Mouse (Mus musculus): Measurements from ENCODE around the gene Abhd2.
A peak's percentile ranks its signal among the peaks of the same experiment; 100 is the strongest.

The Abhd2 gene

DNA sequence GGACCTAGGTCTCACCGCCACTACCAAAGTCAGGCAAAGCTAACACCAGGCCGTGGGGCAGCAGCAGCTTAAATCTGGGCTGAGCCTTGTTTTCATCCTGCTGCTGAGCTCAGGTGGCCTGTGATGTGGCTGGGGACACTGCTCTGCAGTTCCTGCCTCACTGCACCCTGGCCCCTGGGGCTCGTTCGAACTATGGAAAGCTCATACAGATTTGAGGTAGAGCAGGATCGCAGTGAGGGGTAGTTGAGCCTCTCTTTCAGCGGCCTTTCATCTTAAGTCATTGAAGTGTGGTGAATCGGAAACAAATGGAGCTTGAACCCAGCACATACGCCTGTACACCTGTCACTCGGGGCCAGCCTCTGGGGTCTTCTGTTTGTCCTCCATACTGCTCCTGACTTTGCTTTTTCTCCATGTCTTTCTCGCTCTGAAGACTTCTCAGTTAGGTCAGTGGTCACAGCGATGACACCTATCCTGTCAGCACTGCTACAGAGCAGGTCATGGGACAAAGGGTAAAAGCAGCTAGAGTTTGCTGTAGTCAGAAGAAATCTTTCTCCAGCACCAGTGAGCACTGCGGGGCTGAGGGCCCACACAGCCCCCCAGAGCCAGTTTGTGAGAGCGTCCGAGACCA is 20.7 kb downstream of the Abhd2 start:
- DNase-seq (ENCODE audit: low read depth) = no peak

DNA sequence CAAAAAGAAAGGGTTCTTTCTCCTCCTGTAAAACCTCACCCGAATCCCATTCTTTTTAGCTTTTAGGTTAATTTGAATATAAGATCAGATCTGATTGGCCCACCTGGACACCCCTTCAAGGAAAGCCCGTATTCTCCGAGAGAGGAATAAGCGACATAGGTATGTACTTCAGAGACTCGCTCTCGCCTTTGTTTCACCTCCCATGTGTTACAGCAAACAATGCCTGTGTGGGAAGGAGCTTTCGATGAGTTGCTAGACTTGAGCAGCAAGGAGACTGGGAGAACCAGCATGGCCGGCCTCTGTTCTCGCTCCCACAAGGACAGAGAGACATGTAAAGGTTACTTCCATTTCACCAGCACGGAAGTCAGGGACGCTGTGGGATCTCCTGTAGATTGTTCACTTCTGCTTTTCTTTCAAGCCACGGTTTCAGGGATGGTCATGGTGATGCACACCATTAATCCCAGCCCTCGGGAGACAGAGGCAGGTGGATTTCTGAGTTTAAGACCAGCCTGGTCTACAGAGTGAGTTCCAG is 21.5 kb downstream of the Abhd2 start:
- DNase-seq (ENCODE audit: low read depth) = no peak

DNA sequence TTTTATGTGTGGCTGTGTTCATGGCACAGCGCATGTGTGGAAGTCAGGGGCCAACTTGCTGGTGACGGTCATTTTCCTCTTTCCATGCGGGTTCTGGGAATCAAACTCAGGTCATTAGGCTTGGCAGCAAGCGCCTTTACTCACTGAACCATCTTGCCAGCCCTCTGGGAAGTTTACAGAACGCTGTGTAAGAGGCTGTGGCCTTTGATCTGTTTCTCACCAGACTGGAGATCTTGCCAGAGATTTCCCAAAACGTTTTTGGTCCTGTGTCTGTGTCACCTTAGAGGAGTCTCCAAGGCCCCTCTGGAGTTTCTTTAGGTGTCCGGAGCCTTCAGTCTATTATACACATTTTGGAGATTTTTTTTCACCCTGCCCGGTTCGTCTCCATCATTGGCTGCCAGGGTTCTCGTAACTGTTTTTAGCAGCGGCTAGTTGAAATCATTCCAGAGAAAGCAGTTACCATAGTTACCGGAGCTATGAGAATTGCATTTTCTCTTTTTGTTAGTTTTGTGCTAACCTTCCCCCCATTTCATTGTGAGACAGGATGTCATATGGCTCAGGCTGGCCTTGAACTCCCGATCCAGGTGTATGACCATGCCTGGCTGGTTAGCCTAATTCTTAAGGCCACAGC is 22.3 kb downstream of the Abhd2 start:
- DNase-seq (ENCODE audit: low read depth) = no peak

DNA sequence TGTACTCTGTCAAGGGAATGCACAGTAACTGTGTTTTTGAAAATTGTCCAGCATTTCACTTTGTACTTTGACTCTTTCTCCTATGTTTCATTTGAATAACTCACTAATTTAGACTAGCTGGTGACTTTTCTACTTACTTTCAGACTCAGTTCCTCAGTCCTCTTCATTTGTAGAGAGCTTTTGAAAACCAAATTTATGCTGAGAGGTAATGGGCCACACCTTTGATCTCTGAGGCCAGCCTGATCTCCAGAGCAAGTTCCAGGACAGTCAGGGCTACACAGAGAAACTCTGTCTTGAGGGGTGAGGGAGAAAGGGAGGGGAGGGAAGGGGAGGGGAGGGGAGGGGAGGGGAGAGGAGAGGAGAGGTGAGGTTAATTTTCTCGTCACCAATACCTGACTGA is 25.7 kb downstream of the Abhd2 start:
- no peak for DNase-seq (ENCODE audit: low read depth)

DNA sequence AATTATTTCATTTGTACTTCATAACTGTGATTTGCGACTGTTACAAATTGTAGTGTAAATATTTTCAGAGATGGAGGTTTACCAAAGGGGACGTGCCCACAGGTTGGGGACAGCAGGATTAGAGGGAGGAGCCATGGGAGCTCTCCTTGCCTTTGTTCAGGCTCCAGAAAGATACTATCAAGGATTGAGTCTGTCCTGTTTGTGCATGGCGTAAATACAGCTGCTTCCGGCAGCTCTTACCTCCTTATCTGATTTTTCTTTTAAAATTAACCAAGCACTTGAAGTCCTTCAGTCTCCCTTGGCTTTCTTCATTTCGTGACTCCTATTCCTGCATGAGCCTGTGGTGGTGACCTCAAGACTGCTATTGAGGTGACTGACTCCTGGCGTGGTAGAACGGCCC is 26.5 kb downstream of the Abhd2 start:
- DNase-seq (ENCODE audit: low read depth) = no peak

GRCm38 (mm10) chr7:79300432-79301151 is 27.6 kb downstream of the Abhd2 start:
- peak; percentile 44 for DNase-seq (ENCODE audit: low read depth)

DNA sequence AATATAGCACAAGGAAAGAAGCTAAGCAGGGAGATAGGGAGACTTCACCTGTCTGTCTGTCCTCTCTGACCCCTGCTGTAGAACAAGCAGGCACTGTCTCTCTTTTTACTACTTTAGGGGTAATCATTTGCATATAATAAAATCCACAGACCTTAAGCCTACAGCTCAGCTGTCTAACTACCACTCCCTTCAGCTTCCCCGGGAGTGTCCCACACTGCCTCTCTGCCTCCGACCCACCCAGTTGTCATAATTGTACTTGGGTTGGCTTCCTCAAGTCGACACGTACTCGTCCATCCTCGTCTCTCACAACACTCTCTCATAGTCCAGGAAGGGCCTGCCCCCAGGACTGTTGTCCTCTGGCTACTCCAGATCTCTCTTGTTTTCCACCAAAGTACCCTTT is 29.1 kb downstream of the Abhd2 start:
- no peak for DNase-seq (ENCODE audit: low read depth)

DNA sequence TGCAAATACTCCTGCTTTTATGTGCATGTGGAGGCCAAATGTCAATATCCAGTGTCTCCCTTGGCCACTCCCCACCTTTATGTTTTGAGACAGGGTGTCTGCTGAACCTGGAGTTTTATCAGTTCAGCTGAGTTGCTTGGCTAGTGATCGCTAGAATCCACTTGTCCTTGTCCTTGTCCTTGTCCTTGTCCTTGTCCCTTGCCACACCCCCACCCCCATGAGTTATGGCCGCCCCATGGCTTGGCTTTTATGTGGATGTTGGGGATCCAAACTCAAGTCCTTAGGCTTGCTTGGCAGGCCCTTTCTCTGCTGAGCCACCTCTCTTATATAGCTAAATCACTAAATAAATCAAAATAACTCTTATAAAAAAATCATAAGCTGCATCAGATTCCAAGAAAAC is 29.6 kb downstream of the Abhd2 start:
- DNase-seq (ENCODE audit: low read depth) = no peak

GRCm38 (mm10) chr7:79303183-79303761 is 30.3 kb downstream of the Abhd2 start:
- no peak for DNase-seq (ENCODE audit: low read depth)

- no peak for DNase-seq (ENCODE audit: low read depth)
Measured at GRCm38 (mm10) chr7:79308455-79309030, 35.5 kb downstream of the Abhd2 start.

- DNase-seq (ENCODE audit: low read depth) = no peak
Measured at GRCm38 (mm10) chr7:79309247-79310190, 36.5 kb downstream of the Abhd2 start.

GRCm38 (mm10) chr7:79310191-79310555 is 37.2 kb downstream of the Abhd2 start:
- no peak for DNase-seq (ENCODE audit: low read depth)

- no peak for DNase-seq (ENCODE audit: low read depth)
Measured at GRCm38 (mm10) chr7:79311420-79311988, 38.5 kb downstream of the Abhd2 start.

DNA sequence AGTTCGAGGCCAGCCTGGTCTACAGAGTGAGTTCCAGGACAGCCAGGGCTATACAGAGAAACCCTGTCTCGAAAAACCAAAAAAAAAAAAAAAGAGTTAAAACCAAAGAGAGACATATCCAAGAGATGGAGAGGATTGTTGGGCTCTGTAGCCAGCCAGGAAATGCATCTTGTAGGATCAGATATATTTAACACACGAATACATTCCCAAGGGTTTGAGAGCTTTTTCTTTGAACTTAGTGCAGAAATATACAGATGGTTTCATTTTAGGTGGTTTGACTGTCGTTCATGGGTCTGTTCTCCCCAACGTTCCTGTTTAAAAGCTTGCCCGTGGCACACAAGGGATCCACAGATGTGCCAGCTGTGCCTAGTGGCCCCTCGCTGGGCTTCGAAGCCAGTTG is 39.2 kb downstream of the Abhd2 start:
- DNase-seq (ENCODE audit: low read depth) = no peak

- no peak for DNase-seq (ENCODE audit: low read depth)
Measured at GRCm38 (mm10) chr7:79313519-79314059, 40.6 kb downstream of the Abhd2 start.

DNA sequence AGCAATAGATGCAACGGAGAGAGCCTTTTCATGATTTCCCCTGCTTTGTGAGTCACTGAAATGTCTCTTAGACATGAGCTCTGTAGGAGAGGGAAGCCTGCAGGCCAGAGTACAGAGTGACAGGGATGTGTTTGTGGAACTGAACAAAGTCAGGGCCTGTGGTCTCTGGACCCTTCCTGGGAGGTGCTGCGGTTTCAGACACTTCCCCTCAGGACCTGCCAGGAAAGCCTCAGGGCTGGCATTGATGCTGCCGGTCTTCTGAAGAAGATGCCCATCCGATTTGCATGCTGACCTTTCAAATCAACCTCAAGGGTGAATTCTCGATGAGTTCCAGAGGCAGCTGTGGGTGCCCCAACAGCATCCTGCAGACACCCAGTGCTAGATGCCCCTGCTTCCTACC is 41.5 kb downstream of the Abhd2 start:
- peak; percentile 12 for DNase-seq (ENCODE audit: low read depth)

GRCm38 (mm10) chr7:79315149-79315548 is 42.1 kb downstream of the Abhd2 start:
- DNase-seq (ENCODE audit: low read depth) = no peak

DNA sequence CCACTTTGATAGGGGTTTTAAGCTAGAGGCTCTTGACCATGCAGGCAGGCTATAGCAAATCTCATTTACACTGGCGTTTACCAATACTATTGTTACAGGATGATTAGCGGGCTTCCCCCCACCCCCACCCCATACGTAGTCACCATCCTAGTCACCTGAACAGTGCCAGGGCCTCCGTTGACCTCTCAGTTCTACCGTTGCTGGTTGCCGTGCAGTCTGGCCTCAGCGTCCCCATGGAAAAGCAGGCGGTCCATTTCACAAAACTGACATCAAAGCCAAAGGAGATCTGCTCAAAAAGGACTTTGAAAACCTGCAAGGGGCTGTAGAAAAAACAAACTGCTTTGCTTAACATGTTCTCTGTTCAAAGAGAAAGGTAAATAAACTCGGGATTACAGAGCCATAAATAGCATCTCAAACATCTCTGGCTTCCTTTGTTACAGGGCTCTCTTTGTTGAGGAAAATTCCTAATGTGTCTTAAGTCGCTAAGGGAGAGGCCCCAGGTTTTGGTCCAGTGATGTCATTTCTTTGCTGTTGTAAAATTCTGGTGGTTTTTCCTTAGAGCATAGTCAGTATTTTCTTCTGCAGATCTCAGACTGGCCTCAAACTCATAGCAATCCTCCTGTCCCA is 43.2 kb downstream of the Abhd2 start:
- no peak for DNase-seq (ENCODE audit: low read depth)

- no peak for DNase-seq (ENCODE audit: low read depth)
Measured at GRCm38 (mm10) chr7:79317576-79317975, 44.6 kb downstream of the Abhd2 start.

DNA sequence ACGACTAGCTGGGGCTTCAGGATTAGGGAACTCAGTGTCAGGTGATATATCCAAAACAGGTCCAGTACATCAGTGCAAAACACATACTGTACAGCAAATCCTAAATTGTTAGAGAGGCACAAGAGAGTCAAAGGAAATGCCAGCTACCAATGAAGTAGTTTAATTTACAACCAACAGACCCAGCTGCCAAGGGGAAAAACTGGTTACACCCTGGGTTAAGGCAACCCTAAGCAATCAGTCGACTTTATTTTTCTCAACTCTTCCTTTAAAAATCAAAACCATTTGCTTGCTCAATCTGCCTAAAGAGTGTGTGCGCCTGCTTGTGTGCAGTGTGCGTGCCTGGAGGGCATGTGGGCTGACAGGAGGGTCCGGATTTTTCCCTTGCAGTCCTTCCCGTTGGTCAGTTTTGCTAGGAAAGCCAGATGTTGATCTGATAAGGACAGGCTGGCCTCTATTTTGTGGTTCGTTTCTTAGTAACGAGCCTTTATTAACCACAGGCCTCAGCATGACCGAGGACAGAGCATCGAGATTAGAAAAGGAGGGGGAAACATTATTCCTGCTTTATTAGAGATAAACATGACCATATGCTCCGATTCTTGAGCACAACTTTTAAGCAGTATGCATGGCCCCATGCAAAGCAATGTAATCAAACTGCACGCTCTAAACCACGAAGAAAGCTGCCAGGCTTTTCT is 45.3 kb downstream of the Abhd2 start:
- no peak for DNase-seq (ENCODE audit: low read depth)
